Mouse (Mus musculus): ENCODE data around the gene Mpz.

DNA sequence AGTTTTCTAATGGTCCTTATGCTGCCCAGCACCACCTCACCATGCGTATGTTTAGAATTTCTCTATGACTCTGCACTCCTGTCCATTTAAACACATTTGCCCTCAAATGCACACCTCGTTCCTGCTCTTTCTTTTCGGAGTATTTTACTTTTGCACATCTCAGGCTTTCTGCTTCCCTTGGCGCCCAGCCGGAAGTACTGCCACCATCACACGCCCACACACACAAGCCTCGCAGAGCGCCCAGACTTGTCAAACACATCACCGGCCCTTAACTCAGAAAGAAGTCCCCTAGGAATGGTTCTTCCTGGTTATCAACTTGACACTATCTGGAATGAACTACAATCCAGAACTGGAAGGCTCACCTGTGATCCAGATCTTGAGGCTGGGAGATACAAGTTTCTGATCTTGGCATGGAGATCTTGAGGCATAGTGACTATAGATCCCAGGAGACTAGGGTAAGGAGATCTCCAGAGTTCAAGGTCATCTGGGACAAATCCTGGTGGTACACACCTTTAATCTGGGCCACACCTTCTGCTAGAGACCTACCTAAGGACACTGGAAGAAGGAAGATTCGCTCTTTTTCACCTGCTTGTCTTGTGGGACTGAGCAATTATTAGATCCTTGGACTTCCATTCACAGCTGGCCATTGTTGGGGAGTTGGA lies 47.2 kb upstream of the Mpz start:
- TF ChIP-seq GATA1 (IDR thresholded peaks at IDR 0.05; ENCODE audit: borderline replicate concordance, low read length) (no peak), FLI1 (IDR thresholded peaks at IDR 0.05; ENCODE audit: low read length) (no peak)
